Comparison of ENCODE assay signal across 22 mouse cellular contexts in genomic region chr7:90044100-90044698, GRCm38 (mm10).
DNase-seq lines count a peak whose midpoint lies in the region; ATAC-seq and TF ChIP-seq lines count a peak whose summit lies in the region.
"Had no signal": no experiment of that assay in that cellular context is flagged by ENCODE, and none has a peak within 500 bp of the region (broad histone marks: within the 10 kb centered on the region; RNA-seq: fewer than 3 reads in every experiment).

No protein-coding gene starts in this region.

- peak; percentile 21 for DNase-seq in embryo, embryonic 11 days
- DNase-seq in embryo, embryonic 10 days (ENCODE audit: low spot score), result no peak
- peak; percentile 61 for DNase-seq in lung, postnatal 0 days (ENCODE audit: low spot score)
- DNase-seq in lung, postnatal 10 days, result no peak
- no peak for DNase-seq in liver, embryonic 14.5 days (ENCODE audit: low read depth in 3 of 3, low spot score in 3 of 3)
- DNase-seq in heart, adult 11 months, result no peak
- DNase-seq in adrenal gland, adult 8-10 months, result no peak
- DNase-seq: cerebellum, adult 2 months; cerebellum, postnatal 36 days; gastrocnemius, postnatal 14 days; heart, adult 2 months; heart, postnatal 4 days; thymus, postnatal 25 days had no signal

- peak overlapping the region; percentile 68; the same call in 1 of the 2 replicates for H3K27ac ChIP-seq in lung, postnatal 0 days (ENCODE audit: low read length)
- H3K27ac ChIP-seq in liver, embryonic 14.5 days, result peak overlapping the region; percentile 20
- H3K27ac ChIP-seq in stomach, embryonic 16.5 days (ENCODE audit: low read length), result peak overlapping the region; percentile 87
- H3K27ac ChIP-seq: embryonic facial prominence, embryonic 15.5 days; heart, adult 2 months; heart, embryonic 15.5 days; hindbrain, embryonic 14.5 days; layer of hippocampus, adult 2 months; limb, embryonic 12.5 days had no signal

- H3K9me3 ChIP-seq in lung, postnatal 0 days (ENCODE audit: low read length), result no peaks in the 10 kb centered on the region
- no peaks in the 10 kb centered on the region for H3K9me3 ChIP-seq in liver, embryonic 14.5 days (ENCODE audit: control insufficient read depth, low read length)
- H3K9me3 ChIP-seq in stomach, embryonic 16.5 days (replicated peaks; ENCODE audit: control insufficient read depth, low read length), result no peaks in the 10 kb centered on the region
- H3K9me3 ChIP-seq: embryonic facial prominence, embryonic 15.5 days; heart, embryonic 15.5 days; limb, embryonic 12.5 days had no signal

- peaks cover 4% of the 10 kb centered on the region; the same call in 1 of the 2 replicates for H3K4me1 ChIP-seq in lung, postnatal 0 days (ENCODE audit: insufficient read depth, low read depth, low read length)
- peaks cover 69 to 77% of the 10 kb centered on the region in 2 experiments for H3K4me1 ChIP-seq in liver, embryonic 14.5 days (replicated peaks; ENCODE audit: control insufficient read depth in 2 of 2, insufficient read depth in 2 of 2, low read length in 1 of 2)
- H3K4me1 ChIP-seq in stomach, embryonic 16.5 days (ENCODE audit: control insufficient read depth, insufficient read depth, low read length), result peaks cover 35% of the 10 kb centered on the region

- no peak overlapping the region for H3K4me3 ChIP-seq in lung, postnatal 0 days (ENCODE audit: low read depth, low read length)
- no peak overlapping the region; a peak in 1 of 4 replicates for H3K4me3 ChIP-seq in liver, embryonic 14.5 days (ENCODE audit: insufficient read depth in 1 of 2, low read depth in 2 of 2, low read length in 2 of 2)
- H3K4me3 ChIP-seq in stomach, embryonic 16.5 days (replicated peaks; ENCODE audit: low read length), result no peak overlapping the region
- H3K4me3 ChIP-seq: embryonic facial prominence, embryonic 15.5 days; heart, adult 2 months; heart, embryonic 15.5 days; layer of hippocampus, adult 2 months; limb, embryonic 12.5 days had no signal

- no peak overlapping the region for H3K9ac ChIP-seq in lung, postnatal 0 days (replicated peaks; ENCODE audit: low read depth)
- no peak overlapping the region; the same call in 1 of the 2 replicates for H3K9ac ChIP-seq in liver, embryonic 14.5 days (replicated peaks)
- no peak overlapping the region for H3K9ac ChIP-seq in stomach, embryonic 16.5 days (ENCODE audit: low read length)
- H3K9ac ChIP-seq: embryonic facial prominence, embryonic 15.5 days; heart, embryonic 15.5 days; hindbrain, embryonic 14.5 days; limb, embryonic 12.5 days had no signal

- no peak overlapping the region for H3K4me2 ChIP-seq in lung, postnatal 0 days (replicated peaks; ENCODE audit: low read depth, low read length)
- H3K4me2 ChIP-seq in liver, embryonic 14.5 days (ENCODE audit: low read depth), result peak overlapping the region; percentile 56
- H3K4me2 ChIP-seq in stomach, embryonic 16.5 days (ENCODE audit: low read depth, low read length), result no peak overlapping the region
- H3K4me2 ChIP-seq: embryonic facial prominence, embryonic 15.5 days; heart, embryonic 15.5 days; hindbrain, embryonic 14.5 days; limb, embryonic 12.5 days had no signal

- H3K36me3 ChIP-seq in lung, postnatal 0 days (ENCODE audit: insufficient read depth, low read length), result no peaks in the 10 kb centered on the region
- no peaks in the 10 kb centered on the region for H3K36me3 ChIP-seq in liver, embryonic 14.5 days (replicated peaks; ENCODE audit: control insufficient read depth, insufficient read depth, low read depth)
- H3K36me3 ChIP-seq in stomach, embryonic 16.5 days (ENCODE audit: control insufficient read depth, insufficient read depth, low read length), result no peaks in the 10 kb centered on the region
- H3K36me3 ChIP-seq: embryonic facial prominence, embryonic 15.5 days; heart, embryonic 15.5 days; limb, embryonic 12.5 days had no signal

- no peak for ATAC-seq in lung, postnatal 0 days
- no peak for ATAC-seq in liver, embryonic 14.5 days (ENCODE audit: insufficient read depth)
- ATAC-seq in stomach, embryonic 16.5 days (ENCODE audit: insufficient read depth, low FRiP score), result peak; percentile 51
- ATAC-seq: activated CD4-positive, CD25-positive, alpha-beta regulatory T cell, adult 4 months; forebrain, embryonic 16.5 days; inflammation-experienced regulatory T-cells, adult 6 months had no signal

- no peaks in the 10 kb centered on the region for H3K27me3 ChIP-seq in lung, postnatal 0 days (replicated peaks; ENCODE audit: insufficient read depth, low read length)
- no peaks in the 10 kb centered on the region for H3K27me3 ChIP-seq in liver, embryonic 14.5 days (ENCODE audit: control insufficient read depth, insufficient read depth, low read length)
- H3K27me3 ChIP-seq in stomach, embryonic 16.5 days (ENCODE audit: control insufficient read depth, insufficient read depth, low read length), result no peaks in the 10 kb centered on the region
- H3K27me3 ChIP-seq: embryonic facial prominence, embryonic 15.5 days; heart, embryonic 15.5 days; limb, embryonic 12.5 days had no signal

- TF ChIP-seq CTCF in lung, postnatal 0 days (IDR thresholded peaks at IDR 0.05), result no peak
- TF ChIP-seq CTCF in liver, embryonic 14.5 days (IDR thresholded peaks at IDR 0.05; ENCODE audit: low read depth), result no peak

- 76% methylated on average over 4 of the region's 4 CpGs for WGBS in lung, postnatal 0 days
- 86% methylated on average over 4 of the region's 4 CpGs for WGBS in liver, embryonic 14.5 days (ENCODE audit: insufficient replicate concordance)
- 62% methylated on average over 4 of the region's 4 CpGs for WGBS in stomach, embryonic 16.5 days

- no peak for TF ChIP-seq EP300 in lung, postnatal 0 days (IDR thresholded peaks at IDR 0.05)
- no peak for TF ChIP-seq EP300 in liver, embryonic 14.5 days (IDR thresholded peaks at IDR 0.05; ENCODE audit: low read depth)

Comparison
In these comparisons a context has a peak if more than half of its experiments do, and no peak if none do; other contexts are left out.
1. DNase-seq: peak in embryo, embryonic 11 days (single experiment) and lung, postnatal 0 days (single experiment); none in embryo, embryonic 10 days (single experiment), lung, postnatal 10 days (single experiment), liver, embryonic 14.5 days (0 of 3), heart, adult 11 months (single experiment) and adrenal gland, adult 8-10 months (single experiment).
2. H3K27ac ChIP-seq: peak in every context shown above with its lines; median percentile 87 in stomach, embryonic 16.5 days; 68 in lung, postnatal 0 days; 20 in liver, embryonic 14.5 days.